Mouse (Mus musculus): Measurements from ENCODE around the gene Pip4k2a. TPM values are rescaled to one million over a fixed set of nuclear protein-coding genes. Genes with fewer than 3 reads are reported as not detected.
"Not testable (repeated sequence)": the region's sequence is repeated elsewhere in the genome, so short reads cannot be mapped to it uniquely, and the experiment has no call there.

Pip4k2a gene
- 13.5 and 14.6 TPM in 2 replicates for polyA plus RNA-seq (2015; fragmentation: Nextera tagmentation; extraction: Ambion mirVana)

DNA sequence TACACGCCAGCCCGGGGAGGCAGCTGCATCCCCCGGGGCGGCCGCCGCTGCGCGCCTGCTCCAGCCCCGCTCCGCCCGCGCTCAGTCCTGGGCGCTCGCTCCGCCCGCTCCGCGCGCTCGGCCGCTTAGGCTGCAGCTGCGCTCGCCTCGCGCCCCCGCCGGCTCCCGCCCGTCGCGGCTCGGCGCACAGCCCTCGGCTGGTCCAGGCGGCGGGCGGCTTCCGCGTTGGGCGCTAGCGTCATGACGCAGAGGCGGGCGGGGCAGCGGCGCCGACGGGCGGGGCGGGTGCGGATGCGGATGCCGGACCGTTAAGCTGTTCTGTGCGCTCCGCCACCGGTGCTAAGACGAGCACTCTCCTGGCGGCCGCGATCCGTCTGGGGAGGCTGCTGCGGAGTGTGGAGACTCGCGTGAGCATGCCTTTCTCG, at the start of gene Pip4k2a, which contains the start of gene 4930426L09Rik:
Gene Pip4k2a, minus strand, starts transcription at position 73 of the 425 bp plus-strand sequence.
Gene 4930426L09Rik, plus strand, starts transcription at position 290 of the 425 bp plus-strand sequence.
- H3K27ac ChIP-seq (ENCODE audit: low read length), result peak within 1 kb of the TSS; percentile 99
- no peaks in the 10 kb centered on the region for H3K9me3 ChIP-seq (replicated peaks; ENCODE audit: control insufficient read depth, low read length)
- peak; percentile 93 for ATAC-seq (ENCODE audit: low read depth)
- H3K4me2 ChIP-seq (ENCODE audit: low read depth, low read length), result peak within 1 kb of the TSS; percentile 85
- H3K27me3 ChIP-seq (ENCODE audit: control insufficient read depth, insufficient read depth, low read depth, low read length), result no peaks in the 10 kb centered on the region; the same call in 1 of the 2 replicates
- under 1% methylated on average over 51 of the region's 66 CpGs for WGBS (ENCODE audit: insufficient replicate concordance)
- peak within 1 kb of the TSS; percentile 81 for H3K4me3 ChIP-seq (ENCODE audit: low read depth, low read length)
- H3K9ac ChIP-seq (ENCODE audit: low read depth, low read length), result peak within 1 kb of the TSS; percentile 98
- peaks cover 34% of the 10 kb centered on the region for H3K4me1 ChIP-seq (ENCODE audit: control insufficient read depth, low read depth, low read length)
- no peaks in the 10 kb centered on the region for H3K36me3 ChIP-seq (ENCODE audit: control insufficient read depth, insufficient read depth)

DNA sequence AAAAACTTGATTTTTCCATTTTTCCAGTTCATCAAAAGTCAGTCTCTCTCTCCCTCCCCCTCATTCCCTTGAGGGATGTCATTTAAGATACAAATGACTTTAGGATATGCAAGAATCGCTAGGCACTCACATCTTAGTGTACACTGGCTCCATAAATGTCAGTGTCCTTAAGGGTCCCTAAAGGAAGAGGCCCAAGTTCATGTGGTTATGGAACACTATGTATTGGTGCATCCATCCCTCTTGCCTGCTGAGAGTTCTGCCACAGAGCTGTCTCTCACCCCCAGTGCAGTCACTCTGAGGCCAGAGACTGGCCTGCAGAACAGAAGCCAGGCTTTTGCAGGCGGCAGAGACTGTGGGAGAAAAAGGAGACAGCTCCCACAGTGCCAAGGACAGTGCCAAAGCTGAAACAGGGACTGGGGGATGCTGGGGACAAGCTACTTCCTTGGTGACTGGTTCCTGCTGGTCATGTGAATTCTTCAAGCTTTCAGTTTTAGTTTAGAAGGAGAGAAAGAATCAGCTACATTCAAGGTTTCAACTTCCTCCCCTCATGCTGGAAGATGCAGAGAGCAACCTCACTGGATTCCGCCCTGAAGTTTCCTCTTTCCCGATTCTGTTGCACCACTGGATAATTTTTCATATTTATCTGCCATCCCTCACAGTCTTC, 40.1 kb upstream of the Pip4k2a start:
- Histone ChIP-seq H3K9me3 (replicated peaks; ENCODE audit: control insufficient read depth, low read length) (no peaks in the 10 kb centered on the region), H3K9ac (ENCODE audit: low read depth, low read length) (no peak overlapping the region), H3K27me3 (ENCODE audit: control insufficient read depth, insufficient read depth, low read depth, low read length) (no peaks in the 10 kb centered on the region), H3K36me3 (ENCODE audit: control insufficient read depth, insufficient read depth) (no peaks in the 10 kb centered on the region), H3K4me3 (ENCODE audit: low read depth, low read length) (no peak overlapping the region), H3K4me1 (ENCODE audit: control insufficient read depth, low read depth, low read length) (no peaks in the 10 kb centered on the region), H3K4me2 (ENCODE audit: low read depth, low read length) (no peak overlapping the region), H3K27ac (ENCODE audit: low read length) (peak overlapping the region; percentile 27; the same call in 1 of the 2 replicates)
- 55% methylated on average over 4 of the region's 4 CpGs for WGBS (ENCODE audit: insufficient replicate concordance)
- peak; percentile 24; the same call in 1 of the 2 replicates for ATAC-seq (ENCODE audit: low read depth)

DNA sequence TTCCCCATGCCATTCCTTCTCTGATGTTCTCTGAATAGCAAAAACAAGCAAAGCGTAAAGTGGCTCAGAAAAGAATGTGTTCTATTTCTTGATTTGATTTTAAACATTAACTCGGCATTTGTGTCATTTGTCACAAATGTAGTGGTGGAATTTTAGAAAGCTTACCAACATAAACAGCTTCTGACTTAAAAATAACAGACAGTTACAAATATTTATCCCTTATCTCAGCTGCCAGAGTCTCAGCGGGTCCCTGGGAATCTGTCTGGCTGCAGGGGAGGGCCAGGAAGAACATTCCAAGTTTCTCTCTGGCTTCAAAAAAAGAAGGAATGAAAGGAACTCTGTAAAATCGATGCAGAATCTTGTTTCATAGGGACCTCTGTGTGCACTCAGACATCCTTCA, 39.5 kb upstream of the Pip4k2a start:
- Histone ChIP-seq H3K9ac (ENCODE audit: low read depth, low read length) (no peak overlapping the region), H3K4me3 (ENCODE audit: low read depth, low read length) (no peak overlapping the region), H3K36me3 (ENCODE audit: control insufficient read depth, insufficient read depth) (no peaks in the 10 kb centered on the region), H3K9me3 (replicated peaks; ENCODE audit: control insufficient read depth, low read length) (no peaks in the 10 kb centered on the region), H3K4me2 (ENCODE audit: low read depth, low read length) (no peak overlapping the region), H3K4me1 (ENCODE audit: control insufficient read depth, low read depth, low read length) (no peaks in the 10 kb centered on the region), H3K27ac (ENCODE audit: low read length) (no peak overlapping the region), H3K27me3 (ENCODE audit: control insufficient read depth, insufficient read depth, low read depth, low read length) (no peaks in the 10 kb centered on the region)
- 48% methylated on average over 4 of the region's 4 CpGs for WGBS (ENCODE audit: insufficient replicate concordance)
- no peak for ATAC-seq (ENCODE audit: low read depth)

DNA sequence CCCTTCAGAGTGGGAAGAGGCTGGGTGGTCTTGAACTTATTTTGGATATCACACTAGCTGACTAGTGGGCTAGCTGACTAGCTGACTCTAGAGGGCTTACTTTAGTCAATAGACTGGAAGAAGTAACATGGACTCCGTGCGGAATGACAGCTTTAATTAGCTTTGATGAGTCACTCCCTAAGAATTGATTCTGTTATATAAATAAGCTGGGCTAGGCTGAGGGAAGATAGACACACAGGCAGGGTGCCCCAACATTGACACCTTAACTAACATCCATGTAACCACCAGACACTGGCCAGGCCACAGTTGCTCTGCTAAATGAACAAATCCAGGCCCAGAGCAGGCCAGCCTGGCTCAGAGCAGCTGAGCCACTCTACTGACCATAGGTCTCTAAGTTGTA, 26.9 kb upstream of the Pip4k2a start:
- no peaks in the 10 kb centered on the region for H3K27me3 ChIP-seq (ENCODE audit: control insufficient read depth, insufficient read depth, low read depth, low read length)
- no peak overlapping the region for H3K4me2 ChIP-seq (ENCODE audit: low read depth, low read length)
- H3K27ac ChIP-seq (ENCODE audit: low read length), result no peak overlapping the region
- no peaks in the 10 kb centered on the region for H3K9me3 ChIP-seq (replicated peaks; ENCODE audit: control insufficient read depth, low read length)
- no peak overlapping the region for H3K4me3 ChIP-seq (ENCODE audit: low read depth, low read length)
- H3K9ac ChIP-seq (ENCODE audit: low read depth, low read length), result no peak overlapping the region
- WGBS (ENCODE audit: insufficient replicate concordance), result 71% methylated on average over 2 of the region's 2 CpGs
- ATAC-seq (ENCODE audit: low read depth), result no peak
- no peaks in the 10 kb centered on the region for H3K36me3 ChIP-seq (ENCODE audit: control insufficient read depth, insufficient read depth)
- H3K4me1 ChIP-seq (ENCODE audit: control insufficient read depth, low read depth, low read length), result peaks cover 3% of the 10 kb centered on the region; the same call in 1 of the 2 replicates

- ATAC-seq (ENCODE audit: low read depth), result no peak
- Histone ChIP-seq H3K27me3 (ENCODE audit: control insufficient read depth, insufficient read depth, low read depth, low read length) (no peaks in the 10 kb centered on the region), H3K4me1 (ENCODE audit: control insufficient read depth, low read depth, low read length) (peaks cover 5% of the 10 kb centered on the region; the same call in 1 of the 2 replicates), H3K36me3 (ENCODE audit: control insufficient read depth, insufficient read depth) (no peaks in the 10 kb centered on the region), H3K4me3 (ENCODE audit: low read depth, low read length) (no peak overlapping the region), H3K4me2 (ENCODE audit: low read depth, low read length) (no peak overlapping the region), H3K27ac (ENCODE audit: low read length) (no peak overlapping the region), H3K9me3 (replicated peaks; ENCODE audit: control insufficient read depth, low read length) (no peaks in the 10 kb centered on the region), H3K9ac (ENCODE audit: low read depth, low read length) (no peak overlapping the region)
- 52% methylated on average over 2 of the region's 2 CpGs for WGBS (ENCODE audit: insufficient replicate concordance)
Measured at GRCm38 (mm10) chr2:19018034-19018433, 20.1 kb upstream of the Pip4k2a start.

GRCm38 (mm10) chr2:19016839-19017238, 18.9 kb upstream of the Pip4k2a start:
- Histone ChIP-seq H3K9ac (ENCODE audit: low read depth, low read length) (no peak overlapping the region), H3K4me2 (ENCODE audit: low read depth, low read length) (no peak overlapping the region), H3K4me3 (ENCODE audit: low read depth, low read length) (no peak overlapping the region), H3K4me1 (ENCODE audit: control insufficient read depth, low read depth, low read length) (peaks cover 3% of the 10 kb centered on the region; the same call in 1 of the 2 replicates), H3K27ac (ENCODE audit: low read length) (no peak overlapping the region), H3K27me3 (ENCODE audit: control insufficient read depth, insufficient read depth, low read depth, low read length) (no peaks in the 10 kb centered on the region), H3K9me3 (replicated peaks; ENCODE audit: control insufficient read depth, low read length) (no peaks in the 10 kb centered on the region), H3K36me3 (ENCODE audit: control insufficient read depth, insufficient read depth) (no peaks in the 10 kb centered on the region)
- no peak for ATAC-seq (ENCODE audit: low read depth)
- WGBS (ENCODE audit: insufficient replicate concordance), result 83% methylated on average over 1 of the region's 1 CpGs

- ATAC-seq (ENCODE audit: low read depth), result no peak
- H3K9ac ChIP-seq (ENCODE audit: low read depth, low read length), result no peak overlapping the region
- H3K27ac ChIP-seq (ENCODE audit: low read length), result no peak overlapping the region
- H3K4me1 ChIP-seq (ENCODE audit: control insufficient read depth, low read depth, low read length), result peaks cover 3% of the 10 kb centered on the region; the same call in 1 of the 2 replicates
- H3K4me3 ChIP-seq (ENCODE audit: low read depth, low read length), result no peak overlapping the region
- no peaks in the 10 kb centered on the region for H3K27me3 ChIP-seq (ENCODE audit: control insufficient read depth, insufficient read depth, low read depth, low read length)
- no peak overlapping the region for H3K4me2 ChIP-seq (ENCODE audit: low read depth, low read length)
- 73% methylated on average over 5 of the region's 5 CpGs for WGBS (ENCODE audit: insufficient replicate concordance)
- no peaks in the 10 kb centered on the region for H3K9me3 ChIP-seq (replicated peaks; ENCODE audit: control insufficient read depth, low read length)
- H3K36me3 ChIP-seq (ENCODE audit: control insufficient read depth, insufficient read depth), result no peaks in the 10 kb centered on the region
Measured at GRCm38 (mm10) chr2:19016348-19016747, 18.4 kb upstream of the Pip4k2a start.

DNA sequence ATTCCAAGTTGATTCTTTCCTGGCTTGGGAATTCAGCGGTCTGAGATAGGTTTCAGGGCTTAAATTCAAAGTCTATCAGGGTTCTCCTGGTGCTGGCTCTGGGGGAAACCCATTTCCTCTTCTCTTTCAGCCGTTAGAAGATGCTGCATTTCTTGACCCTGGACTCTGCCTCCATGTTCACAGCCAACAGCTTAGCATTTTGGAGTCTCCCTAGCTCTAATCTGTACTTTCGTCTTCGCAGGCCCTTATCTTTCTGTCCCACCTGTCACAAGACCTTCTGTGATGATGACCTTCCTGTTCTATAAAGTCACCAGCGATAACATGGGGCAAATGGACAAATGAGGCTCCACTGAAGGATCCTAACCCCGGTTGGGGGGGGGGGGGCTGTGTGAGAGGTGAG, 13.5 kb upstream of the Pip4k2a start:
- Histone ChIP-seq H3K27ac (ENCODE audit: low read length) (peak overlapping the region; percentile 91), H3K9me3 (replicated peaks; ENCODE audit: control insufficient read depth, low read length) (no peaks in the 10 kb centered on the region)

DNA sequence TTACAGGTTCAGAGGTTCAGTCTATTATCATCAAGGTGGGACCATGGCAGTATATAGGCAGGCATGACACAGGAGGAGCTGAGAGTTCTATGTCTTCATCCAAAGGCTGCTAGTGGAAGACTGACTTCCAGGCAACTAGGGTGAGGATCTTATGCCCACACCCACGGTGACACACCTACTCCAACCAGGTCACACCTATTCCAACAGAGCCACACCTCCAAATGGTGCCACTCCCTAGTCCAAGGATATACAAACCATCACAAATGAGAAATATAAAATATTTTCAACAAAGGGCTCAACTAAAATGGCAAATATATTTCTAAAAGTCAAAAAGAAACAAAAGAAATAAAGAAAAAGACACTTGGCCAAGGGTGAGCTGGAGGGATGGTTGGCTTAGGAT, 12.6 kb upstream of the Pip4k2a start:
- not testable (repeated sequence) for H3K27me3 ChIP-seq (ENCODE audit: control insufficient read depth, insufficient read depth, low read depth, low read length); H3K36me3 ChIP-seq (ENCODE audit: control insufficient read depth, insufficient read depth); H3K9me3 ChIP-seq (replicated peaks; ENCODE audit: control insufficient read depth, low read length); H3K9ac ChIP-seq (ENCODE audit: low read depth, low read length)
- Histone ChIP-seq H3K4me3 (ENCODE audit: low read depth, low read length) (peak overlapping the region; percentile 10; the same call in 1 of the 2 replicates), H3K4me1 (ENCODE audit: control insufficient read depth, low read depth, low read length) (peaks cover 15% of the 10 kb centered on the region), H3K4me2 (ENCODE audit: low read depth, low read length) (peak overlapping the region; percentile 54), H3K27ac (ENCODE audit: low read length) (peak overlapping the region; percentile 91)
- ATAC-seq (ENCODE audit: low read depth), result peak; percentile 26; the same call in 1 of the 2 replicates
- WGBS (ENCODE audit: insufficient replicate concordance), result 38% methylated on average over 1 of the region's 1 CpGs

More for the DNA sequence above, 13.5 kb upstream of the Pip4k2a start:
- peak; percentile 99 for ATAC-seq (ENCODE audit: low read depth)
- 24% methylated on average over 6 of the region's 6 CpGs for WGBS (ENCODE audit: insufficient replicate concordance)
- Histone ChIP-seq H3K27me3 (ENCODE audit: control insufficient read depth, insufficient read depth, low read depth, low read length) (no peaks in the 10 kb centered on the region), H3K36me3 (ENCODE audit: control insufficient read depth, insufficient read depth) (no peaks in the 10 kb centered on the region), H3K4me2 (ENCODE audit: low read depth, low read length) (peak overlapping the region; percentile 54), H3K4me3 (ENCODE audit: low read depth, low read length) (peak overlapping the region; percentile 51), H3K9ac (ENCODE audit: low read depth, low read length) (peak overlapping the region; percentile 46; the same call in 1 of the 2 replicates), H3K4me1 (ENCODE audit: control insufficient read depth, low read depth, low read length) (peaks cover 11% of the 10 kb centered on the region)
